Mouse (Mus musculus): Measurements from ENCODE around the gene Fitm2.

- TF ChIP-seq POLR2A (IDR thresholded peaks at IDR 0.05; ENCODE audit: insufficient read length, low read depth) (no peak), MAX (IDR thresholded peaks at IDR 0.05; ENCODE audit: low read depth) (no peak), USF1 (IDR thresholded peaks at IDR 0.05; ENCODE audit: low read depth) (no peak), POLR2AphosphoS2 (IDR thresholded peaks at IDR 0.05; ENCODE audit: insufficient read length, low read depth) (no peak), SRF (IDR thresholded peaks at IDR 0.05; ENCODE audit: control insufficient read depth, insufficient read length, low read depth) (no peak), MYOG (IDR thresholded peaks at IDR 0.05; ENCODE audit: control insufficient read depth in 1 of 3, insufficient read depth in 1 of 3, insufficient read length in 2 of 3, low read depth in 2 of 3) (no peak), TCF12 (IDR thresholded peaks at IDR 0.05; ENCODE audit: insufficient read depth, poor library complexity, severe bottlenecking) (no peak), CEBPB (IDR thresholded peaks at IDR 0.05; ENCODE audit: insufficient read depth, poor library complexity, severe bottlenecking) (no peak), MYOD1 (IDR thresholded peaks at IDR 0.05; ENCODE audit: control insufficient read depth in 1 of 3, insufficient read length in 2 of 3, low read depth in 2 of 3) (no peak), E2F4 (IDR thresholded peaks at IDR 0.05; ENCODE audit: insufficient read depth) (no peak), TCF3 (IDR thresholded peaks at IDR 0.05; ENCODE audit: insufficient read length, low read depth) (no peak), REST (IDR thresholded peaks at IDR 0.05; ENCODE audit: insufficient read depth, insufficient read length) (no peak)
Observed at GRCm38 (mm10) chr2:163437800-163438199, 34.6 kb downstream of the Fitm2 start.

Measured in myocyte (in vitro differentiated cells).